Mouse (Mus musculus) lung, postnatal 0 days (tissue): Measurements from ENCODE around the gene Nup133.

Experiments used
- CTCF ChIP-seq: IDR thresholded peaks from 2 replicates; pipeline ENCODE4 v1.5.1; 2016; ENCODE audit warnings: antibody characterized with exemption, mild to moderate bottlenecking
- EP300 ChIP-seq: IDR thresholded peaks from 2 replicates; pipeline ENCODE4 v1.6.1; 2016; ENCODE audit warnings: antibody characterized with exemption, mild to moderate bottlenecking, control low read depth

- TF ChIP-seq EP300, result no peak
- TF ChIP-seq CTCF, result no peak
Measured at GRCm38 (mm10) chr8:123907604-123908003, 41.5 kb downstream of the Nup133 start.
